Mouse (Mus musculus): ENCODE data around the gene Sec14l3. TPM values are rescaled to one million over a fixed set of nuclear protein-coding genes. Genes with fewer than 3 reads are reported as not detected.
"Not testable (repeated sequence)": the region's sequence is repeated elsewhere in the genome, so short reads cannot be mapped to it uniquely, and the experiment has no call there.

The Sec14l3 gene
- not detected in 2 replicates for polyA plus RNA-seq (2011; ENCODE audit: insufficient read depth, insufficient read length, low replicate concordance, missing spikeins)

DNA sequence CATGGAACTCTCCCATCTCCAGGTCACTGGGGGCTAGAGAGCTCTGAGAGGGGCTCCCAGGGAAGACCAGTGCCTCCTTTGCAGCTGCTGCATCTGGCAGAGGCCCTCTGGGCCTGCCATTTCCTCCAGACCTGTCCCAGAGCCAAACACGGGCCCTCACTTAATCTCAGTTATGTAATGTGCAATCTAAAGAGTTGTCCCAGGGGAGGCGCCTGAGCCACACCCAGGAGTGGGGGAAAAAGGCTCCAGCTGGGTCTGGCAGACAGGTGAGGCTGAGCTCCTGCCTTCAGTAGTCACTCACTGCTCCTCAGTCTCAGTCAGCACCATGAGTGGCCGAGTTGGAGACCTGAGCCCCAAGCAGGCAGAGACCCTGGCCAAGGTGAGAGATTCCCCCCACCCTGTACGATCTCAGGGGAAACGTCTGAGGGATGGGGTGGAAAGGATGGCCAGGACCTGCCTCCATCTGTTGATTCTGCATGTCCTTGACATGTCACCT, at the start of gene Sec14l3:
Sec14l3 (plus strand) TSS at position 215 of the 496 bp plus-strand sequence.
- TF ChIP-seq POLR2A (IDR thresholded peaks at IDR 0.05; ENCODE audit: borderline replicate concordance, control insufficient read depth, low read depth, low read length): no peak
- 49% methylated on average over 5 of the region's 5 CpGs for WGBS

DNA sequence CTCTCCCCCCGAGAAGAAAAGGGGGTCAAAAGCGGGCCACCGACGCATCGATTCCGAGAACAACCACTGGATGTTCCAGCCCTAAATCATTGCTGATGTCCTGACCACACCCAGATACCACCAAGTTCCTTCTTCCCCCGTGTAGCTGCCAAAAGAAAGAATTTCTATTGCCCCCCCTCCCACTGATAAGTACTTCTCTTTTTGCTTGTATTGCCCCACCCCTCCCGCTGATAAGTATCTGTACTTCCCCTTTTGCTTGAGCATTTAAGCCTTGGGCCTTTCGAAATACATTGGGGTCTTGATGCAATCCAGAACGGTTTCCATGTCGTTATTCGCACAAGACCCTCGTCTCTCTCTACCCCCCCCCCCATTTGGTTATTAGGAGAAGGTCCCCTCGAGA, 48.8 kb upstream of the Sec14l3 start:
- 76% methylated on average over 14 of the region's 14 CpGs for WGBS

More for the DNA sequence above, at the start of gene Sec14l3:
- Histone ChIP-seq H3K4me1 (ENCODE audit: control insufficient read depth, insufficient read depth, low read length) (no peaks in the 10 kb centered on the region), H3K27ac (ENCODE audit: control insufficient read depth, insufficient read depth, low read depth, low read length, poor library complexity) (no peak within 1 kb of the TSS), H3K4me3 (replicated peaks; ENCODE audit: control insufficient read depth, low read depth, low read length) (no peak within 1 kb of the TSS)

DNA sequence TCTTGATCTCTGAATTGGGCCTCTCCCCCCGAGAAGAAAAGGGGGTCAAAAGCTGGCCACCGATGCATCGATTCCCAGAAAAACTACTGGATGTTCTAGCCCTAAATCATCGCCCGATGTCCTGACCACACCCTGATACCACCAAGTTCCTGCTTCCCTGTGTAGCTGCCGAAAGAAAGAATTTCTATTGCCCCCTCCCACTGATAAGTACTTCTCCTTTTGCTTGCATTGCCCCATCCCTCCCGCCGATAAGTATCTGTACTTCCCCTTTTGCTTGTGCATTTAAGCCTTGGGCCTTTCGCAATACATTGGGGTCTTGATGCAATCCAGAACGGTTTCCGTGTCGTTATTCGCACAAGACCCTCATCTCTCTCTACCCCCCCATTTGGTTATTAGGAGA, 42.5 kb upstream of the Sec14l3 start:
- H3K4me3 ChIP-seq (replicated peaks; ENCODE audit: control insufficient read depth, low read depth, low read length); H3K27ac ChIP-seq (ENCODE audit: control insufficient read depth, insufficient read depth, low read depth, low read length, poor library complexity); H3K4me1 ChIP-seq (ENCODE audit: control insufficient read depth, insufficient read depth, low read length): not testable (repeated sequence)
- 62% methylated on average over 13 of the region's 13 CpGs for WGBS

More for the DNA sequence above, 48.8 kb upstream of the Sec14l3 start:
- not testable (repeated sequence) for H3K27ac ChIP-seq (ENCODE audit: control insufficient read depth, insufficient read depth, low read depth, low read length, poor library complexity); H3K4me3 ChIP-seq (replicated peaks; ENCODE audit: control insufficient read depth, low read depth, low read length); H3K4me1 ChIP-seq (ENCODE audit: control insufficient read depth, insufficient read depth, low read length)

DNA sequence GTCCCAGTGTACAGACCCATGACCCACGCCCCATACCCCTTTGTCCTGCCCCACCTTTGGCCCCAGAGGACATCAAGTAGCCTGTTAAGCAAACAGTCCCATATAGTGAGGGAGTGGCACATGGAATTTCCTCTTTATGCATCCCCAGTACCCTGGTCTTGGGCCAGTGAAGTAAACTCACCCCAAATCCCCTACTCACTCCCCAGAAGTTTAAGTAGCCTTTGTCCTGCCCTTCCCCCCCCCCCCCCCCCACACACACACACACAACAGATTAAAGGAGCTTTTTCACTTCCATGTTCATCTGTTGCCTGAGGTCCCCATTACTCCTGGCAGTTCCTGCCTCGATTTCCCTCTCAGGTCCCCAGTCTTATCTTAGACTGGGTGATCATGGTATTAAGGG, 41.3 kb upstream of the Sec14l3 start:
- WGBS: 57% methylated on average over 2 of the region's 2 CpGs
- Histone ChIP-seq H3K4me1 (ENCODE audit: control insufficient read depth, insufficient read depth, low read length) (no peaks in the 10 kb centered on the region), H3K27ac (ENCODE audit: control insufficient read depth, insufficient read depth, low read depth, low read length, poor library complexity) (no peak overlapping the region), H3K4me3 (replicated peaks; ENCODE audit: control insufficient read depth, low read depth, low read length) (no peak overlapping the region)
- TF ChIP-seq POLR2A (IDR thresholded peaks at IDR 0.05; ENCODE audit: borderline replicate concordance, control insufficient read depth, low read depth, low read length) (no peak), CTCF (IDR thresholded peaks at IDR 0.05; ENCODE audit: control insufficient read depth, insufficient read depth, low read length) (no peak)

DNA sequence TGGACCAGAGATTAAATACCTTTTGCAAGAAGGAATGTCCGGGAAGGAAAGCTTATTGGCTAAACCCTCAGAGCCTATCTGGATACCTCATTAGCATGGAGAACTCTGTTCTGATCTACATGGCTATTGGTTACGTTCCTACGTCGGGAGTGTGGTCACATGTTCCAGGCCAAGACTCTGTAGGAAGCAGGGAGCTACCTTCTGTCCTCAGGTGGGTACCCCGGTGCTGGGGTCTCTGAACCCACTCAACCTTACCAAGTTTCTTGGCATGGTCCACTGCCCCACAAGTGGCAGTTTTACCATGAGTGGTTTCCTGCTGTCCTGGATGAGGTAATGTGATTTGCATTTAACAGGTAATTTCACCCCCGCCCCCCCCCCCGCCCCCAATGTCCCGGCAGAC, 37.6 kb upstream of the Sec14l3 start:
- Histone ChIP-seq H3K4me3 (replicated peaks; ENCODE audit: control insufficient read depth, low read depth, low read length) (no peak overlapping the region), H3K27ac (ENCODE audit: control insufficient read depth, insufficient read depth, low read depth, low read length, poor library complexity) (no peak overlapping the region), H3K4me1 (ENCODE audit: control insufficient read depth, insufficient read depth, low read length) (no peaks in the 10 kb centered on the region)
- TF ChIP-seq POLR2A (IDR thresholded peaks at IDR 0.05; ENCODE audit: borderline replicate concordance, control insufficient read depth, low read depth, low read length) (no peak), CTCF (IDR thresholded peaks at IDR 0.05; ENCODE audit: control insufficient read depth, insufficient read depth, low read length) (no peak)
- WGBS: 79% methylated on average over 8 of the region's 8 CpGs

DNA sequence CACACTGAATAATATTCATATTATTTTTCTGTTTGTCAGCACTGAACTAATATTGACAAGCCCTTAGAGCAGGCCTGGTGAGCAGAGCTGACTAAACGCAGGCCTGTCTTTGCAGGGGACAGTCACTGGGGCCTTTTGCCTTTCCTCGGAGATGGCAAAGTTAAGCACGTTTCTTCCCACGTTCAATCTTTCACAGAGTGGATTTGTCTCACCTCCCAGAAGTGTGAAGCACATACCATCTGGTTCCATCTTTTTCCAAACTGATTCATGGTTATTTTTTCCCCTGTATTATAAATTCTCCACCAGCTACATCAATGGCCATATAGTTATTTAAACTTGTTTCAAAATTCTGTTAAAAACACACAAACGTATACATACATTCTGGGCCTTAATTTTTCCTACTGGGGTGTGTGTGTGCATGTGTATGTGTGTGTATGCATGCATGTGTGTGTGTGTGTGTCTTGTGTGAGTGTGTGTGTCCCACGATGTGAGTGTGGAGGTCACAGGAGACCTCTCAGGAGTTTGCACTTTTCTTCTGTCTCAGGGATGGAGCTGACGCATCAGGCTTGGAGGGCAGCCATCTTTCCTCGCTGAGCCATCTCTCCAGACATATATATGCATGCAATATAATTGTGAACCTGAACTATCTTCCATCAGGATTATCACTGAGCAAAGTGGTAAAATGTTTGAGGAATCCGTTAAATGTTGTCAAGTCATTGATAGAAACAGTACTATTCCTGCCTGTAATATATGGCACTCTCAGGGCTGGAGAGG, 36.9 kb upstream of the Sec14l3 start:
- TF ChIP-seq CTCF (IDR thresholded peaks at IDR 0.05; ENCODE audit: control insufficient read depth, insufficient read depth, low read length) (no peak), POLR2A (IDR thresholded peaks at IDR 0.05; ENCODE audit: borderline replicate concordance, control insufficient read depth, low read depth, low read length) (no peak)
- 76% methylated on average over 9 of the region's 9 CpGs for WGBS
- Histone ChIP-seq H3K4me1 (ENCODE audit: control insufficient read depth, insufficient read depth, low read length) (no peaks in the 10 kb centered on the region), H3K27ac (ENCODE audit: control insufficient read depth, insufficient read depth, low read depth, low read length, poor library complexity) (no peak overlapping the region), H3K4me3 (replicated peaks; ENCODE audit: control insufficient read depth, low read depth, low read length) (no peak overlapping the region)

DNA sequence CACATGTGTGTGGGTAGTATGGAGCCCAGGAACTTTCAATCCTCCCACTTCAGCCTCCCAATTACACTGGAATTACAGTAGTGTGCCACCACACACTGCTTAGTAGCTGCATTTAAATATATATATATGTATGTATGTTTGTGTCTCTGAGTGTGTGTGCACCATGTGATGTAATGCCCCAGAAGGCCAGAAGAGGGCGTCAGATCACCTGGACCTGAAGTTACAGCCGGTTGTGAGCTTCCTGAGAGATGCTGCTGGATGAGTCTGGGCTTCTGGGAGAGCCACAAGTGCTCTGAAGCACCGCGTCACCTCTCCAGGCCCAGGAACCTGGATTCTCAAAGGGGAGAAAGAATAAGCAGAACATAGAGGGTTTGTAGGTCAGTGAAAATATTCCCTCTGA, 35.3 kb upstream of the Sec14l3 start:
- Histone ChIP-seq H3K27ac (ENCODE audit: control insufficient read depth, insufficient read depth, low read depth, low read length, poor library complexity) (no peak overlapping the region), H3K4me1 (ENCODE audit: control insufficient read depth, insufficient read depth, low read length) (no peaks in the 10 kb centered on the region), H3K4me3 (replicated peaks; ENCODE audit: control insufficient read depth, low read depth, low read length) (no peak overlapping the region)
- TF ChIP-seq CTCF (IDR thresholded peaks at IDR 0.05; ENCODE audit: control insufficient read depth, insufficient read depth, low read length) (no peak), POLR2A (IDR thresholded peaks at IDR 0.05; ENCODE audit: borderline replicate concordance, control insufficient read depth, low read depth, low read length) (no peak)
- 61% methylated on average over 4 of the region's 4 CpGs for whole genome bisulfite sequencing

DNA sequence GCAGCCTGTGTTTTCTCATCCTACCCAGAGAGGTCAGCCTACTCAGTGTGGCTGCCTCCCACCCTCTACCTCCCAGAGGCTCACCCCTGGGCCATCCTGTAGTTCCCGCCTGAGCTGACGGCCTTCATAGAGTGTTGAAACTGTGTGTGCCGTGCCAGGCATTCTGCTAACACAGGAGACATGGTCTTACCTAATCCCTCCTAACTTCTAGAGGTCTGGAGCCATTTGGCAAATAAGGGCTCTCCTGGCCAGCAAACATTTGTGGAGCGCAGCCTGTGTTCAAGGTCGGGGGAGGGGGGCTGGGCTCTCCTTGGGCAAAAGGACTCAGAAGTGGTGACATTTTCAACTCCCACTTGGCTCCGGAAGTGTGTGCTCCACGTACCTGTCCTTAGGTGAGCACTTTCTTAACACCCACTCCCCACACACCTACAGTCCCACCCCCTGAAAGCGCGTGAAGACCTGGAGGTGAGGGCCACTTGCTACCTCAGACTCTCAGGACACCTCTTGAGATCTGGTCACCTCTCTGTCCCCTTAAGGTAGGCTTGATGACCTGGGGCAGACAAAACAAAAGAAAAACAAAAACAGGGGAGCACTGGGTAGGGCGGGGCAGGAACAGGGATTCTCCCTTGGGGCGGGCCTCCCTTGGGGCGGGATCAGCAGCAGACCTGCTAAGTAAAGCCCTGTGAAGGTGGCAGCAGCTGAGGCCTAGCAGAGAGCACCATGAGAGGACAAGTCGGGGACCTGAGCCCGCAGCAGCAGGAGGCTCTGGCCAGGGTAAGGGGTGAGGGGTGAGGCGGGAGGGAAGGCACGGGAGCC, 33.3 kb upstream of the Sec14l3 start, which contains the start of gene Sec14l4:
Sec14l4 (plus strand) TSS at position 337 of the 816 bp plus-strand sequence.
- Histone ChIP-seq H3K4me3 (replicated peaks; ENCODE audit: control insufficient read depth, low read depth, low read length) (no peak within 1 kb of the TSS), H3K4me1 (ENCODE audit: control insufficient read depth, insufficient read depth, low read length) (no peaks in the 10 kb centered on the region), H3K27ac (ENCODE audit: control insufficient read depth, insufficient read depth, low read depth, low read length, poor library complexity) (no peak within 1 kb of the TSS)
- 80% methylated on average over 16 of the region's 16 CpGs for WGBS
- TF ChIP-seq POLR2A (IDR thresholded peaks at IDR 0.05; ENCODE audit: borderline replicate concordance, control insufficient read depth, low read depth, low read length) (no peak), CTCF (IDR thresholded peaks at IDR 0.05; ENCODE audit: control insufficient read depth, insufficient read depth, low read length) (no peak)
